Mouse (Mus musculus) testis, adult 2 months (tissue): Measurements from ENCODE around the gene Crocc.

ENCODE experiments used
- CTCF ChIP-seq: fragments of 200-500 bp; IDR thresholded peaks from 2 replicates; pipeline ENCODE4 v1.5.1; 2012; ENCODE audit warnings: low read depth, mild to moderate bottlenecking, inconsistent platforms, low read length, moderate library complexity; ENCODE audit not compliant: control insufficient read depth, insufficient read depth, insufficient replicate concordance
- POLR2A ChIP-seq: fragments of 200-500 bp; IDR thresholded peaks from 2 replicates; pipeline ENCODE4 v1.6.1; 2012; ENCODE audit warnings: low read depth, mild to moderate bottlenecking, inconsistent platforms, low read length, moderate library complexity; ENCODE audit not compliant: control insufficient read depth

DNA sequence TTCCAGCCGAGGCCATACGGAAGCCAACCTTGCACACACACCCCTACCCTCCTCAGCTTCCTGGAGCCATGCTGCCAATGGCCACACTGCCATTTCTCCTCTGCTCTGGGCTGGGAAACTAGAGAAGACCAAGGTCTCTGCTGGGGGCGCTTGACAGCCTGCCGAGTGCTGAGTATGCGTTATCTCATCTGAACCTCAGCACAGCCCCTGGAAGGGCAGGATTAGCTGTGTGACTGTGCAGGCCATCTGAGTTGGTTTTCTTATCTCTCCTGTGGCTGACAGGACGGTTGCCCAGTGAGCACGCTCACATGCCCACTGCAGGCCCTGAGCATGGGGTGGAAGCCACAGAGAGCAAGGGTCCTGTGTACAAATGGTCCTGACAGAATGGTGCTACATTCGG is 8.3 kb upstream of the Crocc start:
- TF ChIP-seq CTCF (no peak), POLR2A (no peak)
